Mouse (Mus musculus) C2C12 (cell line): Measurements from ENCODE around the gene Txndc17.

Source experiments
- CEBPB ChIP-seq: IDR thresholded peaks from one replicate; pipeline ENCODE4 v1.6.1; 2011; ENCODE audit warnings: low read depth, mild to moderate bottlenecking, control low read depth, moderate library complexity
- CTCF ChIP-seq: IDR thresholded peaks from one replicate; pipeline ENCODE4 v1.5.1; 2011; ENCODE audit not compliant: control insufficient read depth, insufficient read depth, insufficient read length
- FOSL1 ChIP-seq: IDR thresholded peaks from one replicate; pipeline ENCODE4 v1.8.0; 2011; ENCODE audit warnings: mild to moderate bottlenecking, low read length; ENCODE audit not compliant: poor library complexity, insufficient read depth, severe bottlenecking
- MAX ChIP-seq: IDR thresholded peaks from one replicate; pipeline ENCODE4 v1.6.1; 2011; ENCODE audit warnings: mild to moderate bottlenecking, control low read depth
- MYOD1 ChIP-seq: IDR thresholded peaks from one replicate; pipeline ENCODE4 v1.6.1; 2011; ENCODE audit warnings: low read depth; ENCODE audit not compliant: control insufficient read depth, insufficient read length
- MYOG ChIP-seq: IDR thresholded peaks from one replicate; pipeline ENCODE4 v1.6.1; 2011; ENCODE audit not compliant: control insufficient read depth, insufficient read length; ENCODE audit errors: extremely low read depth
- USF1 ChIP-seq: IDR thresholded peaks from one replicate; pipeline ENCODE4 v1.6.1; 2011; ENCODE audit warnings: low read depth, mild to moderate bottlenecking, control low read depth, moderate library complexity

DNA sequence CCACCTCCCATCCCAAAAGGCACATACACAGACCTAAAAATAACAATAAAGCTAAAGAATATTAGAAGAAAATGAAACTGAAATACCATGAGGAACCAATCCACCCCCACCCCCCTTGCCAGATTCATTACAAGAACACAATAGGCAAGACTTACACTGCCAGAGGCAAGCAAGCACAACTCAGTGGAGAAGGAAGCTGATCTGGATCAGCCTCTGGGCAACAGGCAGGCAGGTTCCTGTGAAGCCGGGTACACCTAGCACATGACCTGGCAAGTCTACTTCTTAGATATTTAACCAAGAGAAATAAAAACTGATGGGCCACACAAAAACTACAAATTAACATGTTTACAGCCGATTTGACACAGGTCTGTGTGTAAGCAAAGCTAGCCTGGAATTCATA, 44.1 kb upstream of the Txndc17 start:
- TF ChIP-seq CTCF, result no peak
- no peak for TF ChIP-seq MAX
- TF ChIP-seq USF1, result no peak
- TF ChIP-seq MYOD1, result no peak
- no peak for TF ChIP-seq MYOG
- no peak for TF ChIP-seq CEBPB
- TF ChIP-seq FOSL1, result no peak
